8 mouse cellular contexts compared by ENCODE assay signal in genomic region chr4:46535094-46535830, GRCm38 (mm10). TPM values are rescaled to one million over a fixed set of nuclear protein-coding genes. Genes with fewer than 3 reads are reported as not detected.
DNase-seq lines count a peak whose midpoint lies in the region; ATAC-seq lines count a peak whose summit lies in the region.

No protein-coding gene starts in this region.

- H3K27ac ChIP-seq in embryonic facial prominence, embryonic 11.5 days (replicated peaks; ENCODE audit: low read depth, low read length), result no peak overlapping the region
- no peak overlapping the region for H3K27ac ChIP-seq in hindbrain, embryonic 16.5 days (ENCODE audit: low read depth, low read length)
- H3K27ac ChIP-seq in stomach, embryonic 16.5 days (ENCODE audit: low read length), result no peak overlapping the region

- no peaks in the 10 kb centered on the region for H3K36me3 ChIP-seq in embryonic facial prominence, embryonic 11.5 days (replicated peaks; ENCODE audit: control insufficient read depth, insufficient read depth, low read depth, low read length)
- H3K36me3 ChIP-seq in hindbrain, embryonic 16.5 days (ENCODE audit: control insufficient read depth, insufficient read depth, low read length), result no peaks in the 10 kb centered on the region
- H3K36me3 ChIP-seq in stomach, embryonic 16.5 days (ENCODE audit: control insufficient read depth, insufficient read depth, low read length), result no peaks in the 10 kb centered on the region

- peak overlapping the region; percentile 41 for H3K4me3 ChIP-seq in embryonic facial prominence, embryonic 11.5 days (ENCODE audit: low read depth, low read length)
- H3K4me3 ChIP-seq in hindbrain, embryonic 16.5 days (ENCODE audit: low read length), result peak overlapping the region; percentile 33
- H3K4me3 ChIP-seq in stomach, embryonic 16.5 days (replicated peaks; ENCODE audit: low read length), result peak overlapping the region; percentile 58

- intact Hi-C loops in heart, postnatal 14 days (cut with DNase I), result no loop called here

- H3K4me2 ChIP-seq in embryonic facial prominence, embryonic 11.5 days (ENCODE audit: low read depth, low read length), result peak overlapping the region; percentile 78
- H3K4me2 ChIP-seq in hindbrain, embryonic 16.5 days (ENCODE audit: low read length), result peak overlapping the region; percentile 54
- H3K4me2 ChIP-seq in stomach, embryonic 16.5 days (ENCODE audit: low read depth, low read length), result peak overlapping the region; percentile 71

- H3K4me1 ChIP-seq in embryonic facial prominence, embryonic 11.5 days (ENCODE audit: control insufficient read depth, insufficient read depth, low read length), result peaks cover 2% of the 10 kb centered on the region; the same call in 1 of the 2 replicates
- peaks cover 7% of the 10 kb centered on the region for H3K4me1 ChIP-seq in hindbrain, embryonic 16.5 days (ENCODE audit: control insufficient read depth, insufficient read depth, low read depth, low read length)
- H3K4me1 ChIP-seq in stomach, embryonic 16.5 days (ENCODE audit: control insufficient read depth, insufficient read depth, low read length), result peaks cover 7% of the 10 kb centered on the region; the same call in 1 of the 2 replicates

- ATAC-seq in embryonic facial prominence, embryonic 11.5 days (replicated peaks; ENCODE audit: insufficient number of reproducible peaks, low FRiP score, low TSS enrichment, low read depth), result no peak
- no peak for ATAC-seq in hindbrain, embryonic 16.5 days
- no peak for ATAC-seq in stomach, embryonic 16.5 days (ENCODE audit: insufficient read depth, low FRiP score)

- 7% methylated on average over 16 of the region's 16 CpGs for WGBS in embryonic facial prominence, embryonic 11.5 days
- 7% methylated on average over 16 of the region's 16 CpGs for WGBS in hindbrain, embryonic 16.5 days
- 8% methylated on average over 16 of the region's 16 CpGs for WGBS in stomach, embryonic 16.5 days

- H3K27me3 ChIP-seq in embryonic facial prominence, embryonic 11.5 days (ENCODE audit: control insufficient read depth, insufficient read depth, low read length), result peaks cover 29% of the 10 kb centered on the region
- peaks cover 17% of the 10 kb centered on the region for H3K27me3 ChIP-seq in hindbrain, embryonic 16.5 days (replicated peaks; ENCODE audit: control insufficient read depth, insufficient read depth, low read length)
- peaks cover 22% of the 10 kb centered on the region; the same call in 1 of the 2 replicates for H3K27me3 ChIP-seq in stomach, embryonic 16.5 days (ENCODE audit: control insufficient read depth, insufficient read depth, low read length)

- 0 out of 2 replicates have a peak overlapping the region, but pooled peaks have one; percentile 25 for H3K9ac ChIP-seq in embryonic facial prominence, embryonic 11.5 days (replicated peaks; ENCODE audit: low read length)
- peak overlapping the region; percentile 8 for H3K9ac ChIP-seq in hindbrain, embryonic 16.5 days (ENCODE audit: low read depth, low read length)
- H3K9ac ChIP-seq in stomach, embryonic 16.5 days (ENCODE audit: low read length), result peak overlapping the region; percentile 73

- no peaks in the 10 kb centered on the region for H3K9me3 ChIP-seq in embryonic facial prominence, embryonic 11.5 days (replicated peaks; ENCODE audit: control insufficient read depth, low read length)
- H3K9me3 ChIP-seq in hindbrain, embryonic 16.5 days (ENCODE audit: control insufficient read depth, low read length), result no peaks in the 10 kb centered on the region
- H3K9me3 ChIP-seq in stomach, embryonic 16.5 days (replicated peaks; ENCODE audit: control insufficient read depth, low read length), result no peaks in the 10 kb centered on the region

- DNase-seq in heart, adult 18-20 months, result peak; percentile 33 to 48
- DNase-seq in heart, postnatal 14 days, result no peak
- no peak for DNase-seq in embryonic facial prominence, embryonic 11.5 days (ENCODE audit: low spot score)
- DNase-seq in lung, postnatal 10 days, result peak; percentile 34
- DNase-seq in left cerebral cortex, adult 9 months (ENCODE audit: low spot score in 2 of 2), result no peak
- no peak for DNase-seq in cerebellum, postnatal 4 days (ENCODE audit: low spot score in 2 of 2)

RNA-seq across cellular contexts. Expression of gene Trim14, which starts 0.7 kb away (rescaled TPM):
- 1 to 10 TPM; 1.8 to 3.0 TPM for total RNA-seq in heart, adult 18-20 months (2021)
- 1 to 10 TPM; 1.3 to 3.4 TPM for total RNA-seq in heart, postnatal 14 days (2021)
- 2.0 and 2.7 TPM in 2 replicates for polyA plus RNA-seq in embryonic facial prominence, embryonic 11.5 days (2014; fragmentation: Nextera tagmentation; extraction: Ambion mirVana)
- 0.85 and 1.2 TPM in 2 replicates for polyA plus RNA-seq in hindbrain, embryonic 16.5 days (2015; fragmentation: Nextera tagmentation; extraction: Ambion mirVana)
- polyA plus RNA-seq in stomach, embryonic 16.5 days (2015; fragmentation: Nextera tagmentation; extraction: Ambion mirVana), result 4.4 and 5.7 TPM in 2 replicates

RNA-seq across cellular contexts. Expression of gene Nans, which starts 46.2 kb away (rescaled TPM):
- 10 to 100 TPM; 14.9 to 19.2 TPM for total RNA-seq in heart, adult 18-20 months (2021)
- total RNA-seq in heart, postnatal 14 days (2021), result 10 to 100 TPM; 17.5 to 21.4 TPM
- 90.3 and 97.6 TPM in 2 replicates for polyA plus RNA-seq in embryonic facial prominence, embryonic 11.5 days (2014; fragmentation: Nextera tagmentation; extraction: Ambion mirVana)
- polyA plus RNA-seq in hindbrain, embryonic 16.5 days (2015; fragmentation: Nextera tagmentation; extraction: Ambion mirVana), result 73.7 and 77.1 TPM in 2 replicates
- 90.7 and 101 TPM in 2 replicates for polyA plus RNA-seq in stomach, embryonic 16.5 days (2015; fragmentation: Nextera tagmentation; extraction: Ambion mirVana)

Comparison
In these comparisons a context has a peak if more than half of its experiments do, and no peak if none do; other contexts are left out.
1. DNase-seq: peak in heart, adult 18-20 months (2 of 2) and lung, postnatal 10 days (single experiment); none in heart, postnatal 14 days (0 of 2), embryonic facial prominence, embryonic 11.5 days (single experiment), left cerebral cortex, adult 9 months (0 of 2) and cerebellum, postnatal 4 days (0 of 2).
2. H3K9ac ChIP-seq: peak in every context shown above with its lines; median percentile 73 in stomach, embryonic 16.5 days; 25 in embryonic facial prominence, embryonic 11.5 days; 8 in hindbrain, embryonic 16.5 days.
3. Peak in every context shown above with its lines, with median percentiles within 50 percentile points of each other: H3K4me2 ChIP-seq and H3K4me3 ChIP-seq.